In the genomic region with DNA sequence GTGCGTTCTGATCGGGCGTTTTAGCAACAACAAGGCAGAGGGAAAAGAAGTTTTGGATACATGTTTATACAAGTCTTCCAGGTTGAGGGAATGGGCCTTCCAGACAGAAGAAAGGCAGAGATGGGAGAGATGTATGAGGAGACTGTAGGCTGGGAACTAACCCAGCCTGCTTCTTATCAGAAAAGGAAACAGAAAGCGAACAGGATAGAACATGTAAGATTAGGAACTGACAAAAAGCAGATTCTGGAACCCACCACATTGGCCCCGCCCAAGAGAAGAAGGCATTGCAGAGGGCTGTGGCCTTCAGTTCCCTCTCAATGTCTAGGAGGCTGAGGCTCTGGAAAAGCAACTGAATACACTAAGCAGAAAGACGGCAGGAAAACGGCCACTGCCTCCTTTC, we compare ENCODE assay signal across 10 mouse cellular contexts. TPM values are rescaled to one million over a fixed set of nuclear protein-coding genes. Genes with fewer than 3 reads are reported as not detected.
DNase-seq lines count a peak whose midpoint lies in the region; ATAC-seq and TF ChIP-seq lines count a peak whose summit lies in the region.
"Had no signal": no experiment of that assay in that cellular context is flagged by ENCODE, and none has a peak within 500 bp of the region (broad histone marks: within the 10 kb centered on the region; RNA-seq: fewer than 3 reads in every experiment).

No protein-coding gene starts in this region.

- peak overlapping the region; percentile 64 for H3K27ac ChIP-seq in liver, embryonic 11.5 days (ENCODE audit: low read depth, low read length)
- H3K27ac ChIP-seq in stomach, embryonic 15.5 days = no peak overlapping the region
- no peak overlapping the region for H3K27ac ChIP-seq in midbrain, postnatal 0 days (ENCODE audit: low read depth, low read length)
- H3K27ac ChIP-seq: forebrain, embryonic 10.5 days; hindbrain, embryonic 12.5 days had no signal

- no peak for TF ChIP-seq CTCF in midbrain, postnatal 0 days (IDR thresholded peaks at IDR 0.05)

- H3K4me2 ChIP-seq in liver, embryonic 11.5 days = peak overlapping the region; percentile 66
- peak overlapping the region; percentile 34 for H3K4me2 ChIP-seq in stomach, embryonic 15.5 days
- no peak overlapping the region for H3K4me2 ChIP-seq in midbrain, postnatal 0 days (ENCODE audit: low read depth, low read length, poor library complexity, severe bottlenecking)

- peak overlapping the region; percentile 48 for H3K4me3 ChIP-seq in liver, embryonic 11.5 days (ENCODE audit: low read depth, low read length)
- H3K4me3 ChIP-seq in stomach, embryonic 15.5 days (replicated peaks) = 0 out of 2 replicates have a peak overlapping the region, but pooled peaks have one; percentile 5
- H3K4me3 ChIP-seq in midbrain, postnatal 0 days (ENCODE audit: low read depth, low read length) = no peak overlapping the region
- H3K4me3 ChIP-seq: forebrain, embryonic 10.5 days; hindbrain, embryonic 12.5 days had no signal

- peak; percentile 56 for ATAC-seq in liver, embryonic 11.5 days (replicated peaks; ENCODE audit: low FRiP score)
- ATAC-seq in stomach, embryonic 15.5 days (ENCODE audit: insufficient read depth, low FRiP score, low read depth) = no peak; the same call in 1 of the 2 replicates
- ATAC-seq in midbrain, postnatal 0 days (ENCODE audit: low FRiP score) = no peak
- ATAC-seq: Patski had no signal

- no peaks in the 10 kb centered on the region for H3K27me3 ChIP-seq in liver, embryonic 11.5 days (replicated peaks; ENCODE audit: control insufficient read depth, insufficient read depth, low read length)
- no peaks in the 10 kb centered on the region for H3K27me3 ChIP-seq in stomach, embryonic 15.5 days (replicated peaks)
- no peaks in the 10 kb centered on the region for H3K27me3 ChIP-seq in midbrain, postnatal 0 days (ENCODE audit: insufficient read depth, low read length)
- H3K27me3 ChIP-seq: Patski had no signal

- 32% methylated on average over 7 of the region's 7 CpGs for WGBS in liver, embryonic 11.5 days
- WGBS in stomach, embryonic 15.5 days = 63% methylated on average over 7 of the region's 7 CpGs
- 89% methylated on average over 7 of the region's 7 CpGs for WGBS in midbrain, postnatal 0 days

- peak overlapping the region; percentile 54 for H3K9ac ChIP-seq in liver, embryonic 11.5 days (ENCODE audit: low read depth, low read length)
- no peak overlapping the region for H3K9ac ChIP-seq in stomach, embryonic 15.5 days
- no peak overlapping the region for H3K9ac ChIP-seq in midbrain, postnatal 0 days (replicated peaks; ENCODE audit: low read length, poor library complexity, severe bottlenecking)
- H3K9ac ChIP-seq: hindbrain, embryonic 12.5 days had no signal

- no peaks in the 10 kb centered on the region for H3K36me3 ChIP-seq in liver, embryonic 11.5 days (ENCODE audit: control insufficient read depth, insufficient read depth, low read length)
- 0 out of 2 replicates have a peak, but pooled peaks cover 5% of the 10 kb centered on the region for H3K36me3 ChIP-seq in stomach, embryonic 15.5 days
- no peaks in the 10 kb centered on the region for H3K36me3 ChIP-seq in midbrain, postnatal 0 days (ENCODE audit: insufficient read depth, low read length)
- H3K36me3 ChIP-seq: forebrain, embryonic 10.5 days; hindbrain, embryonic 12.5 days had no signal

- DNase-seq in spleen, adult 12 weeks (ENCODE audit: low spot score) = peak; percentile 33
- no peak for DNase-seq in spleen, adult 18-20 months
- peak; percentile 74 for DNase-seq in c-Kit-positive CD71-positive TER-119-negative erythroid progenitor cells, embryonic 14.5 days (ENCODE audit: low read depth)
- DNase-seq in liver, embryonic 11.5 days (ENCODE audit: low spot score) = peak; percentile 43
- DNase-seq in left cerebral cortex, adult 9 months (ENCODE audit: low spot score in 2 of 2) = no peak
- no peak for DNase-seq in midbrain, postnatal 0 days (ENCODE audit: low spot score)

- H3K4me1 ChIP-seq in liver, embryonic 11.5 days (replicated peaks; ENCODE audit: control insufficient read depth, insufficient read depth, low read length) = peaks cover 29% of the 10 kb centered on the region
- no peaks in the 10 kb centered on the region for H3K4me1 ChIP-seq in stomach, embryonic 15.5 days
- 0 out of 2 replicates have a peak, but pooled peaks cover 4% of the 10 kb centered on the region for H3K4me1 ChIP-seq in midbrain, postnatal 0 days (ENCODE audit: insufficient read depth, low read length)
- H3K4me1 ChIP-seq: hindbrain, embryonic 12.5 days had no signal

- H3K9me3 ChIP-seq in liver, embryonic 11.5 days (ENCODE audit: control insufficient read depth, low read length) = no peaks in the 10 kb centered on the region
- H3K9me3 ChIP-seq in stomach, embryonic 15.5 days = no peaks in the 10 kb centered on the region
- no peaks in the 10 kb centered on the region for H3K9me3 ChIP-seq in midbrain, postnatal 0 days (ENCODE audit: low read length)
- H3K9me3 ChIP-seq: forebrain, embryonic 10.5 days; hindbrain, embryonic 12.5 days had no signal

RNA-seq across cellular contexts. Expression of a gene that starts 2.2 kb away (rescaled TPM):
- polyA plus RNA-seq in liver, embryonic 11.5 days (2014; fragmentation: Nextera tagmentation; extraction: Ambion mirVana) = 42.2 and 44.2 TPM in 2 replicates
- 21.0 and 27.9 TPM in 2 replicates for polyA plus RNA-seq in stomach, embryonic 15.5 days (2015; fragmentation: Nextera tagmentation; extraction: Ambion mirVana)
- total RNA-seq in midbrain, postnatal 0 days (2014; rRNA removed) = 4.7 and 8.7 TPM in 2 replicates
- polyA plus RNA-seq in midbrain, postnatal 0 days (2015; fragmentation: Nextera tagmentation; extraction: Ambion mirVana) = 6.6 and 7.9 TPM in 2 replicates

RNA-seq across cellular contexts. Expression of a gene that starts 56.6 kb away (rescaled TPM):
- 55.7 and 55.8 TPM in 2 replicates for polyA plus RNA-seq in liver, embryonic 11.5 days (2014; fragmentation: Nextera tagmentation; extraction: Ambion mirVana)
- 66.9 and 70.0 TPM in 2 replicates for polyA plus RNA-seq in stomach, embryonic 15.5 days (2015; fragmentation: Nextera tagmentation; extraction: Ambion mirVana)
- total RNA-seq in midbrain, postnatal 0 days (2014; rRNA removed) = 111 and 119 TPM in 2 replicates
- polyA plus RNA-seq in midbrain, postnatal 0 days (2015; fragmentation: Nextera tagmentation; extraction: Ambion mirVana) = 71.2 and 78.6 TPM in 2 replicates

Comparison
In these comparisons a context has a peak if more than half of its experiments do, and no peak if none do; other contexts are left out.
1. DNase-seq: peak in spleen, adult 12 weeks (single experiment), c-Kit-positive CD71-positive TER-119-negative erythroid progenitor cells, embryonic 14.5 days (single experiment) and liver, embryonic 11.5 days (single experiment); none in spleen, adult 18-20 months (0 of 2), left cerebral cortex, adult 9 months (0 of 2) and midbrain, postnatal 0 days (single experiment).